Mouse (Mus musculus): ENCODE measurements at regions not wholly inside any gene's neighbourhood (a gene's known extent, or its start where the extent isn't known, plus 50 kb on each side); places are given as distances from the start of the nearest gene placed in this dataset.

- no peak overlapping the region for H3K4me3 ChIP-seq (ENCODE audit: control insufficient read depth in 1 of 2, insufficient read depth in 1 of 2, low read depth in 2 of 2, low read length in 2 of 2)
- DNase-seq (ENCODE audit: low read depth, low spot score) = no peak
- H3K9me3 ChIP-seq (replicated peaks; ENCODE audit: insufficient read depth, low read length) = no peaks in the 10 kb centered on the region
- no peaks in the 10 kb centered on the region for H3K27me3 ChIP-seq (ENCODE audit: control insufficient read depth in 1 of 2, insufficient read depth in 2 of 2, low read length in 2 of 2)
- no peak overlapping the region for H3K9ac ChIP-seq (ENCODE audit: control insufficient read depth, low read depth, low read length, poor library complexity, severe bottlenecking)
- H3K4me1 ChIP-seq (ENCODE audit: control insufficient read depth in 1 of 2, insufficient read depth in 2 of 2, low read length in 2 of 2) = no peaks in the 10 kb centered on the region
- no peak for TF ChIP-seq GATA1 (IDR thresholded peaks at IDR 0.05; ENCODE audit: low read depth, low read length)
- no peak for TF ChIP-seq E2F4 (IDR thresholded peaks at IDR 0.05; ENCODE audit: borderline replicate concordance, low read depth, low read length)
- TF ChIP-seq ELF1 (IDR thresholded peaks at IDR 0.05; ENCODE audit: low read depth, low read length) = no peak
- no peak for TF ChIP-seq TAL1 (IDR thresholded peaks at IDR 0.05; ENCODE audit: low read length)
- TF ChIP-seq POLR2AphosphoS5 (IDR thresholded peaks at IDR 0.05; ENCODE audit: borderline replicate concordance, low read depth, low read length) = no peak
- no peaks in the 10 kb centered on the region for H3K79me2 ChIP-seq (ENCODE audit: control insufficient read depth, insufficient read depth, low read length, poor library complexity)
- no peaks in the 10 kb centered on the region for H3K36me3 ChIP-seq (ENCODE audit: control insufficient read depth in 1 of 2, insufficient read depth in 2 of 2, low read length in 2 of 2)
- H3K27ac ChIP-seq (ENCODE audit: control insufficient read depth, low read depth, low read length) = no peak overlapping the region
These were observed 73.5 kb upstream of the Slc25a13 start for GRCm38 (mm10) chr6:6290427-6290826.

DNA sequence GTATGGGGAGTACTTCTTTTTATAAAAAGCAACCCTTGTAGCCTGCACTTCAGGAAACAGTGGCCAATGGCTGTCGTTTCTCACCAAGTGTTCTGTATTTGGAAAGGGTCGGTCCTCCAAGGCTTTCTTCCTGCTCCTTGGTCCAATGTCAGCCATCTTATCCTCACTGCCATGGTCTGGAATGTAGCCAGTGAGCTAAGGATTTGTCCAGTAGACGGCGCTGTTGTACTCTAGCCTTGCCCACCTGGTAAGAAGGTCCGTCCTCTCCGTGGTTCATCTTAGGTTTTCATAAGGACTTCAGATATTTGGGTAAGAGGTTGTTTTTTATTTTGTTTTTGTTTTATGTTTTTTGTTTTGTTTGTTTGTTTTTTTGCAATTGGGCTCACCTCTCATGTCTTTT, 72.8 kb upstream of the Slc25a13 start:
- DNase-seq (ENCODE audit: low read depth, low spot score) = peak; percentile 46
- no peak overlapping the region for H3K27ac ChIP-seq (ENCODE audit: control insufficient read depth, low read depth, low read length)
- no peaks in the 10 kb centered on the region for H3K79me2 ChIP-seq (ENCODE audit: control insufficient read depth, insufficient read depth, low read length, poor library complexity)
- H3K36me3 ChIP-seq (ENCODE audit: control insufficient read depth in 1 of 2, insufficient read depth in 2 of 2, low read length in 2 of 2) = no peaks in the 10 kb centered on the region
- TF ChIP-seq TCF12 (IDR thresholded peaks at IDR 0.05; ENCODE audit: low read depth, low read length) (no peak), CTCF (IDR thresholded peaks at IDR 0.05 in 2 of 3, conservative IDR thresholded peaks at IDR 0.05 in 1 of 3; ENCODE audit: control insufficient read depth in 1 of 3, insufficient read depth in 1 of 3, low read depth in 2 of 3, low read length in 3 of 3, poor library complexity in 1 of 3, severe bottlenecking in 1 of 3) (peak; percentile 49 to 57 (median 56)), ZC3H11A (IDR thresholded peaks at IDR 0.05; ENCODE audit: low read depth, low read length) (0 out of 2 replicates have a peak, but pooled peaks have one; percentile 8), RAD21 (IDR thresholded peaks at IDR 0.05; ENCODE audit: low read depth, low read length) (peak; percentile 43), SMC3 (IDR thresholded peaks at IDR 0.05; ENCODE audit: low read depth, low read length) (peak; percentile 50)
- H3K4me3 ChIP-seq (ENCODE audit: control insufficient read depth in 1 of 2, insufficient read depth in 1 of 2, low read depth in 2 of 2, low read length in 2 of 2) = no peak overlapping the region
- H3K4me1 ChIP-seq (ENCODE audit: control insufficient read depth in 1 of 2, insufficient read depth in 2 of 2, low read length in 2 of 2) = no peaks in the 10 kb centered on the region
- H3K27me3 ChIP-seq (ENCODE audit: control insufficient read depth in 1 of 2, insufficient read depth in 2 of 2, low read length in 2 of 2) = no peaks in the 10 kb centered on the region
- no peaks in the 10 kb centered on the region for H3K9me3 ChIP-seq (replicated peaks; ENCODE audit: insufficient read depth, low read length)
- no peak overlapping the region for H3K9ac ChIP-seq (ENCODE audit: control insufficient read depth, low read depth, low read length, poor library complexity, severe bottlenecking)

GRCm38 (mm10) chr6:6280812-6281568, 64.0 kb upstream of the Slc25a13 start:
- H3K27me3 ChIP-seq (ENCODE audit: control insufficient read depth in 1 of 2, insufficient read depth in 2 of 2, low read length in 2 of 2) = no peaks in the 10 kb centered on the region; a peak in 1 of 4 replicates
- no peaks in the 10 kb centered on the region for H3K79me2 ChIP-seq (ENCODE audit: control insufficient read depth, insufficient read depth, low read length, poor library complexity)
- H3K36me3 ChIP-seq (ENCODE audit: control insufficient read depth in 1 of 2, insufficient read depth in 2 of 2, low read length in 2 of 2) = no peaks in the 10 kb centered on the region
- no peak for DNase-seq (ENCODE audit: low read depth, low spot score)
- no peak overlapping the region for H3K4me3 ChIP-seq (ENCODE audit: control insufficient read depth in 1 of 2, insufficient read depth in 1 of 2, low read depth in 2 of 2, low read length in 2 of 2)
- no peaks in the 10 kb centered on the region for H3K4me1 ChIP-seq (ENCODE audit: control insufficient read depth in 1 of 2, insufficient read depth in 2 of 2, low read length in 2 of 2)
- no peak overlapping the region for H3K9ac ChIP-seq (ENCODE audit: control insufficient read depth, low read depth, low read length, poor library complexity, severe bottlenecking)
- no peaks in the 10 kb centered on the region for H3K9me3 ChIP-seq (replicated peaks; ENCODE audit: insufficient read depth, low read length)
- no peak overlapping the region for H3K27ac ChIP-seq (ENCODE audit: control insufficient read depth, low read depth, low read length)
- TF ChIP-seq NRF1 (IDR thresholded peaks at IDR 0.05; ENCODE audit: insufficient read depth, low read depth, low read length, poor library complexity, severe bottlenecking) (no peak), RAD21 (IDR thresholded peaks at IDR 0.05; ENCODE audit: low read depth, low read length) (no peak), NELFE (IDR thresholded peaks at IDR 0.05; ENCODE audit: low read depth, low read length) (no peak), POLR2A (IDR thresholded peaks at IDR 0.05; ENCODE audit: control insufficient read depth in 1 of 2, insufficient read depth in 1 of 2, low read depth in 1 of 2, low read length in 2 of 2, poor library complexity in 1 of 2) (no peak), USF2 (IDR thresholded peaks at IDR 0.05; ENCODE audit: borderline replicate concordance in 1 of 2, insufficient read depth in 1 of 2, low read depth in 1 of 2, low read length in 2 of 2) (no peak), MXI1 (IDR thresholded peaks at IDR 0.05; ENCODE audit: low read depth, low read length) (no peak), TCF12 (IDR thresholded peaks at IDR 0.05; ENCODE audit: low read depth, low read length) (no peak), JUND (IDR thresholded peaks at IDR 0.05; ENCODE audit: low read depth, low read length) (no peak), ETS1 (IDR thresholded peaks at IDR 0.05; ENCODE audit: low read depth, low read length) (no peak), KAT2A (conservative IDR thresholded peaks at IDR 0.05; ENCODE audit: low read depth, low read length) (no peak), ZMIZ1 (IDR thresholded peaks at IDR 0.05; ENCODE audit: low read depth, low read length) (no peak), RCOR1 (IDR thresholded peaks at IDR 0.05; ENCODE audit: low read depth, low read length) (no peak), CHD1 (IDR thresholded peaks at IDR 0.05; ENCODE audit: low read depth, low read length) (no peak), UBTF (IDR thresholded peaks at IDR 0.05; ENCODE audit: borderline replicate concordance, insufficient read depth, low read depth, low read length) (no peak), CHD2 (IDR thresholded peaks at IDR 0.05; ENCODE audit: low read length) (no peak), POLR2AphosphoS2 (IDR thresholded peaks at IDR 0.05; ENCODE audit: low read length) (no peak), TAL1 (IDR thresholded peaks at IDR 0.05; ENCODE audit: low read length) (no peak), ZNF384 (IDR thresholded peaks at IDR 0.05; ENCODE audit: low read depth, low read length) (no peak), SIN3A (IDR thresholded peaks at IDR 0.05; ENCODE audit: low read length) (no peak)

Measured in MEL (cell line).